Mouse (Mus musculus): ENCODE measurements around the gene Emc6.

GRCm38 (mm10) chr11:73132999-73133398 is 43.8 kb downstream of the Emc6 start:
- TF ChIP-seq POLR2A (IDR thresholded peaks at IDR 0.05; ENCODE audit: low read depth, low read length) (no peak), CTCF (conservative IDR thresholded peaks at IDR 0.05; ENCODE audit: insufficient read depth, insufficient read length, low read depth, low read length) (no peak)

All from kidney, adult 2 months (tissue).